Mouse (Mus musculus): ENCODE data around the gene Lamb1.

Gene Lamb1

GRCm38 (mm10) chr12:31314310-31314709 lies 49.3 kb downstream of the Lamb1 start:
- no peak for DNase-seq (ENCODE audit: low spot score in 2 of 2)

GRCm38 (mm10) chr12:31315961-31316360 lies 50.9 kb downstream of the Lamb1 start:
- DNase-seq (ENCODE audit: low spot score in 2 of 2) = no peak

GRCm38 (mm10) chr12:31317670-31318408 lies 52.8 kb downstream of the Lamb1 start:
- no peak for DNase-seq (ENCODE audit: low spot score in 2 of 2)

- DNase-seq (ENCODE audit: low spot score in 2 of 2) = no peak
Observed at GRCm38 (mm10) chr12:31318409-31318963, 53.5 kb downstream of the Lamb1 start.

- DNase-seq (ENCODE audit: low spot score in 2 of 2) = no peak
Observed at GRCm38 (mm10) chr12:31320817-31321216, 55.8 kb downstream of the Lamb1 start.

GRCm38 (mm10) chr12:31321532-31321931 lies 56.5 kb downstream of the Lamb1 start:
- DNase-seq (ENCODE audit: low spot score in 2 of 2) = no peak

- DNase-seq (ENCODE audit: low spot score in 2 of 2) = no peak
Observed at GRCm38 (mm10) chr12:31323136-31323695, 58.2 kb downstream of the Lamb1 start.

GRCm38 (mm10) chr12:31327139-31327538 lies 62.1 kb downstream of the Lamb1 start:
- DNase-seq (ENCODE audit: low spot score in 2 of 2) = no peak

GRCm38 (mm10) chr12:31333261-31333660 lies 68.2 kb downstream of the Lamb1 start:
- DNase-seq (ENCODE audit: low spot score in 2 of 2) = no peak

GRCm38 (mm10) chr12:31350191-31350943 lies 85.3 kb downstream of the Lamb1 start:
- DNase-seq (ENCODE audit: low spot score in 2 of 2) = no peak

GRCm38 (mm10) chr12:31350944-31351928 lies 86.2 kb downstream of the Lamb1 start, which contains the start of gene Dld:
Dld (minus strand) TSS chr12:31351453.
- DNase-seq (ENCODE audit: low spot score in 2 of 2) = peak; percentile 96

- no peak for DNase-seq (ENCODE audit: low spot score in 2 of 2)
Observed at GRCm38 (mm10) chr12:31366428-31366827, 101.4 kb downstream of the Lamb1 start.

- no peak for DNase-seq (ENCODE audit: low spot score in 2 of 2)
Observed at GRCm38 (mm10) chr12:31367721-31368120, 102.7 kb downstream of the Lamb1 start.

- no peak for DNase-seq (ENCODE audit: low spot score in 2 of 2)
Observed at GRCm38 (mm10) chr12:31369118-31369517, 104.1 kb downstream of the Lamb1 start.

- DNase-seq (ENCODE audit: low spot score in 2 of 2) = no peak
Observed at GRCm38 (mm10) chr12:31369656-31370055, 104.6 kb downstream of the Lamb1 start.

- DNase-seq (ENCODE audit: low spot score in 2 of 2) = peak; percentile 55 to 74
Observed at GRCm38 (mm10) chr12:31374603-31375282, 109.7 kb downstream of the Lamb1 start.

- no peak for DNase-seq (ENCODE audit: low spot score in 2 of 2)
Observed at GRCm38 (mm10) chr12:31375283-31375615, 110.2 kb downstream of the Lamb1 start.

GRCm38 (mm10) chr12:31376326-31376950 lies 111.4 kb downstream of the Lamb1 start:
- DNase-seq (ENCODE audit: low spot score in 2 of 2) = peak; percentile 5 to 6

GRCm38 (mm10) chr12:31377241-31377640 lies 112.2 kb downstream of the Lamb1 start:
- no peak for DNase-seq (ENCODE audit: low spot score in 2 of 2)

All from frontal cortex, postnatal 36 days (tissue).